Mouse (Mus musculus) WW6 (cell line): ENCODE data around the gene Snx17.

ENCODE experiments used
- DNase-seq: peaks from one replicate; pipeline ENCODE4 v3.0.0-alpha.2; 2013; ENCODE audit warnings: low read depth, low spot score

Snx17 gene

DNA sequence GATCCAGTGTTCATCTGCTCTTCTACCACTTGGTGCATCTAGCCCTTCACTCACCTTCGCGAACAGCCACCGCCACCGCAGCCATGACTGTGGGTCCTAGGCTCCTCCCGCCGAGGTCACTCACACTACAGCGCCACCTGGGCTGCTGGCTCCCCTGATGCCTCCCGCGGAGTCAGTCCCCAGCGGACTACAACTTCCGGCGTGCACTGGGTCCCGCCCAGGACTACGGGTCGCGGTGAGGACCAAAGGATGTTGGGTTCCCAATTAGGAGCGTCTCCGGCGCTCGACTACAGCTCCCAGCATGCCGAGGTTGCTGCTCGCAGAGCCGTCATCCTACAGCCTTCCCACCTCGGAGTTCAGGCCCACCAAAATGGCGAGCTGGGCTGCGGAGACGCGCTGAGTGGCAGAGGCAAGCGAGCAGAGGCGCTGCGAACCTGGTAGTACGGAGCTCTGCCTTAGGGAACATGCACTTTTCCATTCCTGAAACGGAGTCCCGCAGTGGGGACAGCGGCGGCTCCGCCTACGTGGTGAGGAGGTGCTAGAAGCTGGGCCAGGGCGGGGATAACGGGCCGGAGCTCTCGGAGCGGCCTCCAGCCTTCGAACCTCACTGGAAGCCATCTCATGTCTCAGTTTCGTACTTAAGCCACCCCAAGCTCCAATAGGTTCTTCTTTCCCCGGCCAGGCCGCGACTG is at the start of gene Snx17, which contains the start of gene Eif2b4:
Gene Snx17, plus strand, starts transcription at position 289 of the 692 bp plus-strand sequence.
Gene Eif2b4, minus strand, starts transcription at position 492 of the 692 bp plus-strand sequence.
- DNase-seq, result peak; percentile 97

DNA sequence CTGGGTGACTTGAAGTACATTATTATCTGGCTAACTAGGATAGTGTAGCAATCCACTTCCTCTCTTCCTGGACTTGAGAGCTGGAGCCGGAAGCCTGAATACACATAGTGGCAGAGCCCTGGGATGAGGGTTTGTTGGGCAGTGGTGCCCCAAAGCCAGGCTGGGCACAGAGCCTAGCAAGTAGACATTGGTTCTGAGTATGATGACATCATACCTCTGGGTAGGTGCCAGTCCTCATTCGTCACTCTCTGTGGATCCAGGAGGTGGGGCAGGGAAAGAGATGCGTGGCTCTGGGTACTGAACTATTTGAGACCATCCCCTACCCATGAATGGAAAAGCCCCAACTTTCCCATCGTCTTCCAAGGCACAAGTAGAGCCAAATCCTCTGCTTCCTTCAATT is 43.2 kb upstream of the Snx17 start:
- DNase-seq, result no peak

- DNase-seq, result no peak
These were observed 41.3 kb upstream of the Snx17 start for GRCm38 (mm10) chr5:31151746-31152145.

DNA sequence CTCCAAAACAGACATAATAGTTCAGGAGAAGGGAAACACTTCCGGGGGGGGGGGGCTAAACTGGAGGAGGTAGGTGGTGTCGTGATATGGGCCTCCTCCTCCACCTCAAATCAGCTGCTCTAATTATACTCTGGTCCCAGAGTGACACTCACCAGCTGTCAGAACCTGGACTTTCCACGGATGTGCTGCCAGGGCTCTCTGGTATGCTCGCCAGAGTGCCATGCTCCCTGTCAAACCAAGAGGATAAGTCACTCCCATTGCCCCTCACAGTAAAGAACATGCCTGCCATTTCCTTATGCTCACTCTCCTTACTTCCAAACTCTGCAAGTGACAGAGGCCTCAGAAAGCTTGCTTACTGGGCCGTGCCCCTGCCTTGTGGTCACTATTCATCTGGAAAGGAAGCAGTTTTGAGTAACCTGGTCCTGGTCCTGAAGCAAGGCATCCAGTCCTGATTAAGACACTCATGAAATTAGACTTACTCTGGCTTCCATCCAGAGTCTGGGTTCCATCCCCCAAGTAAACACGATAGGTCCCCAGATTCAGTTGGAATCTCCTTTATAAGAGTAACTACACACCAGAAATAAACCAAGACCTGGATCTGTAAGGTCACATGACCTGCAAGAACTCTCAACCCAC is 39.4 kb upstream of the Snx17 start:
- no peak for DNase-seq

DNA sequence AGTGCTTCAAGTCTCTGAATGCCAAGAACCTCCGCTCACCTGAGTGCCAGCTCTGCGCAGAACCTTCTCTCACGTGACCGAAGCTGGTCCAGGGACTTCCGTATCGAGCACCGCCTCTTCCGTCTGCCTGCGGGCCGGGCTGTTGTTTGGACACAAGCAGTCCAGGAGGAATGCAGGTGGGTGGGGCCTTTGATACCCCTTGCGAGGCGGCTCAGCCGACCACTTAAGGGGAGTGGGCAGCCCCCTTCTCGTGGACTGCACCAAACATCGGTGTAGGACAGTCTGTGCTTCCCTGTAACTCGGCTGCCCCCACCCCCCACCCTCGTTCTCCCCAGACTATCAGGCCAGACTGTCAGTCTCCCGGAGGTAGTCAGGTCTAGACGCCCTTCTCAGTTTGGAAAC is 38.9 kb upstream of the Snx17 start, which contains the start of gene Mpv17:
Gene Mpv17, minus strand, starts transcription at position 100 of the 402 bp plus-strand sequence.
- DNase-seq, result peak; percentile 67

DNA sequence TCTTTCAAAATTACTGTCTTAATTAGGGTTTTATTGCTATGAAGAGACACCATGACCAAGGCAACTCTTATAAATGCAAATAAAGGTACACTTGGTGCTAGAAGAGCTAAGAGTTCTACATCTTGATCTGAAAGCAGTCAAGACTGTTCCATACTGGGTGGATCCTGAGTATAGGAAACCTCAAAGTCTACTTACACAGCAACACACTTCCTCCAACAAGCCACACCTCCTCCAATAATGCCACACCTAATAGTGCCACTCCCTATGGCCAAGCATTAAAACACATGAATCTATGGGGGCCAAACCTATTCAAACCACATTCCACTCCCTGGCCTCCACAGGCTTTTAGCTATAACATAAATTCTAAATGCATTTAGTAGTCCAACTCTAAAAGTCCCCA is 30.6 kb upstream of the Snx17 start:
- DNase-seq, result no peak

DNA sequence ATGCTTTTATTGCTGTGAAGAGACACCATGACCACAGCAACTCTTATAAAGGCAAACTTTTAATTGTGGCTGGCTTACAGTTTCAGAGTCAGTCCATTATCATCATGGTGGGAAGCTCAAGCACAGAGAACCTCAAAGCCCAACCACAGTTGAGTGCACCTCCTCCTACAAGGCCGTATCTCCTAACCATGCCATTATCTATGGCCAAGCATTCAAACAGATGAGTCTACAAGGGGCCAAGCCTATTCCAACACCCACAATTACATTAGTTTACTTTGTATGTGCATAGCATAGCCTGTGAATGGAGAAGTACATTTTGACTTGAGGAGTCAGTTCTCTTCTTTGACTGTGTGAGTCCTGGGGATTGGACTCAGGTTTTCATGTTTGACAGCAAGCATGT is 28.1 kb upstream of the Snx17 start:
- DNase-seq, result no peak

DNA sequence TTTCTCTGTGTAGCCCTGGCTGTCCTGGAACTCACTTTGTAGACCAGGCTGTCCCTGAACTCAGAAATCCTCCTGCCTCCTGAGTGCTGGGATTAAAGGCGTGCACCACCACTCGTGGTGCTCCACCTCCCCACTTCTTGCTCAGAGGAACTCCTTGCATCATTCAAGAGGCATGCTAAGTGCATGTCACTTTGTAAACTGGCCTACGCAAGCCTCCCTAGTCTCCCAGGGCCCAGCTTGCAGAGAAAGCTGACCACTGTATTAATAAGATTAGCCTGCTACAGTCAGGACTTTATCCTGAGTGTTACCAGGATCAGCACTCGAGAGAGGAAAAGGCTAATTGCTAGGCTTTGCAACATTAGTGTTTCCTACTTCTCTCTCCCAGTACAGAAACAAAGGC is 24.4 kb upstream of the Snx17 start:
- no peak for DNase-seq

GRCm38 (mm10) chr5:31179301-31179765 is 13.7 kb upstream of the Snx17 start:
- no peak for DNase-seq

GRCm38 (mm10) chr5:31179766-31180630 is 13.0 kb upstream of the Snx17 start, which contains the start of the genes Gm29609 and Gtf3c2:
Gm29609 (minus strand) TSS chr5:31179911.
Gtf3c2 (minus strand) TSS chr5:31180144.
- DNase-seq, result peak; percentile 93

DNA sequence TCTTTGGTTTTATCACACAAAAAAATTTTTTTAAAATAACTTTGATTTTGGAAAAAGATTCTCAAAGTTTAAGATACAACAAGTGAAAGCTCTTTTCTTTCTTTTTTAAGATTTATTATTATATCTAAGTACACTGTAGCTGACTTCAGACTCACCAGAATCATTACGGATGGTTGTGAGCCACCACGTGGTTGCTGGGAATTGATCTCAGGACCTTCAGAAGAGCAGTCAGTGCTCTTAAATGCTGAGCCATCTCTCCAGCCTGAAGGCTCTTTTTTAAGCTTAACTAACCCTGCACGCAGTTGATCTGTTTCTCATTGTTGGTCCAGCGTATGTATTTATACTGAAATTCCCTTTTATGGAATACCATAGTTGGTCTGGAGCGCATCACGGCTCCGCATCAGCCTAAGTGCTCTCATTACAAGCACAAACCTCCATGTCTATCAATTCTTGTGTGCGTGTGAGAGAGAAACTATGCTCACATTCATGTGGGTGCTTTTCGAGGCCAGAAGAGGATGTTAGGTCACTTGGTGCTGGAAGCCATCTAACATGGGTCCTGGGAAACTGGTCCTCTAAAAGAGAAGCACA is 11.8 kb upstream of the Snx17 start:
- DNase-seq, result no peak

DNA sequence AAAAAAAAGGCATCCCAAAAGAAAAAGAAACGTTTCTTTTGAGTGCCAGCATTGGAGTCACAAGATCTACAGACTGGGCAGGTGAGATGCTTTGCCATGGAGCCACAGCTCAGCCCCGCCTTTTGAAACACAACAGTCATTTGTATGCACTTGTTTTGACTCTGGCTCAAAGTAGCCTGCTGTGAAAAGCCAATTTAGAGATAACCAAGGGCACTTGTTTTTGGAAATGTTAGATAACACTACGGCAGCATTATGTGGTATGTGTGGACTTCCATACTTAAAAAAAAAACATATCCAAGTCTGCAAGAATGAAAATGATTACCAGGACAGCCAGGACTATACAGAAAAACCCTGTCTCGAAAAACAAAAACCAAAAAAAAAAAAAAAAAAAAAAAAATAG is 9.3 kb upstream of the Snx17 start:
- no peak for DNase-seq

DNA sequence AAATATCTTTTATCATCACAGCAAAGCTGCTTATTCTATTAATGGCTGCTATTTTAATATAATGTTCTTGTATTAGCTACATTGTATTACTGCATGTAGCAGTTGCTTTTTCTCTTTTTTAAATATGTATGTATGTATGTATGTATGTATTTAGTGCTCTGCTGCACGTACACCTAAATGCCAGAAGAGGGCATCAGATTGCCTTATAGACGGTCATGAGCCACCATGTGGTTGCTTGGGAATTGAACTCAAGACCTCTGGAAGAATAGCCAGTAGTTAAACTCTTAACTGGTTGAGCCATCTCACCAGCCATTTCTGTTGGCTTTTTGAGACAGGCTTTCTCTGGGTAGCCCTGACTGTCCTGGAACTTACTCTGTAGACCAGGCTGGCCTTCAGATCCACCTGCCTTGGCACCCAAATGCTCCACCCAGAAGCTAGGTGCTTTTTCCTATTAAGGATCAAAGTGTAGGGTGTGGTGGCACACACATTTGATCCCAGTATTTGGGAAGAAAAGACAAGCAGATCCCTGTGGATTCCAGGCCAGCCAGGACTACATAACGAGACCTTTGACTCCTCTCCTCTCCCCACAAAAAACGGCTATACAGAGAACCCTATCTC is 4.7 kb upstream of the Snx17 start:
- DNase-seq, result no peak

- DNase-seq, result no peak
These were observed 2.8 kb upstream of the Snx17 start for GRCm38 (mm10) chr5:31190201-31190600.

DNA sequence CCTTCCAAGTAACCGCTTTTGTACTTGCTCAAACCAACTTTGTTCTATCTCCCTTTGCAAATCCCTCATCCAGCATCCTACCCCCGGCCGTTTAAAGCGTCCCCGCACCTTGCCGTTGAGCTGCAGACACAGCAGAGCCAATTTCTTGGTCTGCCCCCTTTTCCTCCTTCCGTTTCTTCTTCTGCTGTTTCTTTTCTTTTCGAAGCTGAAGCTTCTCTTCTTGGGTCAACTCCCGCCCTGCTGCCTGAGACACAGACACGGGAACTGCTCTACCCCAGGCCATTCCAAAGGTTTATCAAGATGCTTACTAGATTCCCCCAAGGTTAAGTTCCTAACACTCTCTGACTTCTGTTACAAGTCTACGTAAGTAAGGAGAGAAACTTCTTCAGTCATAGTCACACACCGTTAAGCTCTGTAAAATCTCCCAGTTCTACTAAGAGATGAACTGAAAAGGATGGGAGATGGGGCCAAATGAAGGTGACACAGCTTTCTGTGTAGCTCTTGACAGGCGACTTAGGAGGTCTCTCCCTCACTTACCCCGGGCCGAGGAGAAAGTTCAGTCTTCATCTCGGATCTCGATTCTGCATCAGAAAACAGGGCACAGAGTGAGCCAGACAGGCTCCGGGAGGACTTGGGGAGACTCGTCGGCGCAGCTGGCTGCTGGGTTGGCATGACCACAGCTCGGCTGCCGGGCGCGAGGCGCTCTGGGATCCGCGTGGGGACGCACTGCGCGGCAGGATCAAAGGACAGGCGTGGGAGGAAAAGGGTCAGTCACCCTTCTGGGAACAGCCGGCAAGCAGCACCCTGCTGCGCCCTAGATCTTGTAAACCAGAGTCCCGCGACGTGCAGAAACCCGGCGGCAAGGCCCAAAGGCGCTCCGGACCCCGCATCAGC is 735 bp upstream of the Snx17 start:
- DNase-seq, result no peak

- DNase-seq, result no peak
These were observed 729 bp downstream of the Snx17 start for GRCm38 (mm10) chr5:31193631-31194281.

- no peak for DNase-seq
These were observed 1.8 kb downstream of the Snx17 start for GRCm38 (mm10) chr5:31194486-31195485.

- DNase-seq, result no peak
These were observed 2.6 kb downstream of the Snx17 start for GRCm38 (mm10) chr5:31195671-31196070.
